Comparison of ENCODE assay signal across 9 mouse cellular contexts in genomic region chr6:14899936-14900578, GRCm38 (mm10). TPM values are rescaled to one million over a fixed set of nuclear protein-coding genes. Genes with fewer than 3 reads are reported as not detected.
DNase-seq lines count a peak whose midpoint lies in the region; ATAC-seq and TF ChIP-seq lines count a peak whose summit lies in the region.
"Had no signal": no experiment of that assay in that cellular context is flagged by ENCODE, and none has a peak within 500 bp of the region (broad histone marks: within the 10 kb centered on the region; RNA-seq: fewer than 3 reads in every experiment).

No protein-coding gene starts in this region.

- no peak for TF ChIP-seq CTCF in cerebellum, adult 2 months (IDR thresholded peaks at IDR 0.05; ENCODE audit: borderline replicate concordance, insufficient read depth, low read depth, low read length)
- no peak for TF ChIP-seq CTCF in lung, embryonic 14.5 days (IDR thresholded peaks at IDR 0.05; ENCODE audit: low read depth)

- H3K4me1 ChIP-seq in cerebellum, adult 2 months (ENCODE audit: control insufficient read depth, insufficient read depth, low read length) = no peaks in the 10 kb centered on the region
- peaks cover 4% of the 10 kb centered on the region; the same call in 1 of the 2 replicates for H3K4me1 ChIP-seq in embryonic facial prominence, embryonic 14.5 days (ENCODE audit: control insufficient read depth, insufficient read depth, low read length)
- peaks cover 37% of the 10 kb centered on the region for H3K4me1 ChIP-seq in hindbrain, embryonic 12.5 days
- H3K4me1 ChIP-seq in lung, embryonic 14.5 days (ENCODE audit: insufficient read depth) = peaks cover 4% of the 10 kb centered on the region

- peak overlapping the region; percentile 87 for H3K4me2 ChIP-seq in embryonic facial prominence, embryonic 14.5 days (ENCODE audit: low read depth, low read length)
- peak overlapping the region; percentile 88 for H3K4me2 ChIP-seq in hindbrain, embryonic 12.5 days (replicated peaks)
- H3K4me2 ChIP-seq in lung, embryonic 14.5 days = peak overlapping the region; percentile 91

- H3K9me3 ChIP-seq in embryonic facial prominence, embryonic 14.5 days (ENCODE audit: control insufficient read depth, low read length) = no peaks in the 10 kb centered on the region
- H3K9me3 ChIP-seq in hindbrain, embryonic 12.5 days (replicated peaks) = no peaks in the 10 kb centered on the region
- H3K9me3 ChIP-seq in lung, embryonic 14.5 days (ENCODE audit: low read depth, low read length) = no peaks in the 10 kb centered on the region

- 0 out of 2 replicates have a peak, but pooled peaks have one; percentile 17 for ATAC-seq in embryonic facial prominence, embryonic 14.5 days (ENCODE audit: low read depth)
- ATAC-seq in hindbrain, embryonic 12.5 days (ENCODE audit: low FRiP score) = peak; percentile 33; the same call in 1 of the 2 replicates
- ATAC-seq in lung, embryonic 14.5 days (ENCODE audit: insufficient read depth) = peak; percentile 39; the same call in 1 of the 2 replicates

- no peak overlapping the region for H3K27ac ChIP-seq in cerebellum, adult 2 months (ENCODE audit: insufficient read depth, low read length)
- peak overlapping the region; percentile 89 for H3K27ac ChIP-seq in embryonic facial prominence, embryonic 14.5 days (replicated peaks; ENCODE audit: low read depth, low read length)
- peak overlapping the region; percentile 79 for H3K27ac ChIP-seq in hindbrain, embryonic 12.5 days
- H3K27ac ChIP-seq in lung, embryonic 14.5 days (ENCODE audit: low read depth) = peak overlapping the region; percentile 98

- peaks cover 1% of the 10 kb centered on the region; the same call in 1 of the 2 replicates for H3K27me3 ChIP-seq in cerebellum, adult 2 months (ENCODE audit: control insufficient read depth, insufficient read depth, low read length)
- H3K27me3 ChIP-seq in embryonic facial prominence, embryonic 14.5 days (replicated peaks; ENCODE audit: control insufficient read depth, insufficient read depth, low read length) = peaks cover 15% of the 10 kb centered on the region; the same call in 1 of the 2 replicates
- peaks cover 23% of the 10 kb centered on the region for H3K27me3 ChIP-seq in hindbrain, embryonic 12.5 days
- H3K27me3 ChIP-seq in lung, embryonic 14.5 days (ENCODE audit: insufficient read depth, low read length) = peaks cover 8% of the 10 kb centered on the region; the same call in 1 of the 2 replicates

- peak overlapping the region; percentile 77 for H3K4me3 ChIP-seq in cerebellum, adult 2 months (replicated peaks; ENCODE audit: insufficient read depth, low read depth, low read length)
- H3K4me3 ChIP-seq in embryonic facial prominence, embryonic 14.5 days (ENCODE audit: low read depth, low read length) = peak overlapping the region; percentile 80
- peak overlapping the region; percentile 55 for H3K4me3 ChIP-seq in hindbrain, embryonic 12.5 days
- H3K4me3 ChIP-seq in lung, embryonic 14.5 days (ENCODE audit: low read depth, low read length) = peak overlapping the region; percentile 58

- H3K36me3 ChIP-seq in embryonic facial prominence, embryonic 14.5 days (ENCODE audit: control insufficient read depth, insufficient read depth, low read length) = no peaks in the 10 kb centered on the region
- H3K36me3 ChIP-seq in hindbrain, embryonic 12.5 days = no peaks in the 10 kb centered on the region
- H3K36me3 ChIP-seq in lung, embryonic 14.5 days (ENCODE audit: insufficient read depth) = no peaks in the 10 kb centered on the region

- 2% methylated on average over 29 of the region's 29 CpGs for WGBS in cerebellum, adult 2 months
- WGBS in embryonic facial prominence, embryonic 14.5 days = 1% methylated on average over 29 of the region's 29 CpGs
- under 1% methylated on average over 29 of the region's 29 CpGs for WGBS in hindbrain, embryonic 12.5 days
- WGBS in lung, embryonic 14.5 days = under 1% methylated on average over 29 of the region's 29 CpGs

- peak overlapping the region; percentile 87 for H3K9ac ChIP-seq in embryonic facial prominence, embryonic 14.5 days (ENCODE audit: low read depth, low read length)
- peak overlapping the region; percentile 72 for H3K9ac ChIP-seq in hindbrain, embryonic 12.5 days
- H3K9ac ChIP-seq in lung, embryonic 14.5 days = peak overlapping the region; percentile 94

- DNase-seq in cerebellum, adult 2 months = no peak
- DNase-seq in cerebellum, adult 8-10 months = no peak
- DNase-seq in 3134 (ENCODE audit: extremely low read depth, insufficient read length, low spot score) = peak; percentile 18
- peak; percentile 59 for DNase-seq in embryonic facial prominence, embryonic 14.5 days (ENCODE audit: low spot score)
- DNase-seq in lung, embryonic 14.5 days = peak; percentile 62
- DNase-seq in right cerebral cortex, postnatal 4 days = peak; percentile 36
- DNase-seq in thymus, postnatal 36 days = no peak

- TF ChIP-seq POLR2A in cerebellum, adult 2 months (IDR thresholded peaks at IDR 0.05; ENCODE audit: borderline replicate concordance, insufficient read depth, low read length) = no peak

RNA-seq across cellular contexts. Expression of gene Foxp2, which starts 1.1 kb away (rescaled TPM):
- polyA plus RNA-seq in cerebellum, adult 2 months (2012; rRNA removed) = 5.1 and 5.8 TPM in 2 replicates
- 16.9 and 24.9 TPM in 2 replicates for polyA plus RNA-seq in embryonic facial prominence, embryonic 14.5 days (2014; fragmentation: Nextera tagmentation; extraction: Ambion mirVana)
- 46.4 and 48.4 TPM in 2 replicates for polyA plus RNA-seq in hindbrain, embryonic 12.5 days (2016; fragmentation: Nextera tagmentation; extraction: Ambion mirVana)
- 82.6 and 85.7 TPM in 2 replicates for polyA plus RNA-seq in lung, embryonic 14.5 days (2014; fragmentation: Nextera tagmentation; extraction: Ambion mirVana)
- polyA plus RNA-seq: C2C12 had no signal

Comparison
In these comparisons a context has a peak if more than half of its experiments do, and no peak if none do; other contexts are left out.
1. DNase-seq: peak in 3134 (single experiment), embryonic facial prominence, embryonic 14.5 days (single experiment), lung, embryonic 14.5 days (single experiment) and right cerebral cortex, postnatal 4 days (single experiment); none in cerebellum, adult 2 months (0 of 2), cerebellum, adult 8-10 months (single experiment) and thymus, postnatal 36 days (0 of 2).
2. Peak in every context shown above with its lines, with median percentiles within 50 percentile points of each other: H3K4me3 ChIP-seq, ATAC-seq, H3K4me2 ChIP-seq and H3K9ac ChIP-seq.